Mouse (Mus musculus) limb, embryonic 14.5 days (tissue): ENCODE measurements at regions not wholly inside any gene's neighbourhood (a gene's known extent, or its start where the extent isn't known, plus 50 kb on each side); places are given as distances from the start of the nearest gene placed in this dataset.

Experiments
- ATAC-seq: fragments of 200-750 bp; cut with Nextera tagmentation; 2 replicates; pipeline ENCODE4 v1.8.0; 2017; ENCODE audit warnings: low read depth, moderate number of reproducible peaks, moderate TSS enrichment; ENCODE audit not compliant: low FRiP score
- DNase-seq: peaks from one replicate; pipeline ENCODE4 v3.0.0-alpha.2; 2015; ENCODE audit warnings: low spot score
- H3K27ac ChIP-seq: fragments of 300-500 bp; sonication (generic); replicated peaks from 2 replicates; pipeline ENCODE4 v1.5.1; 2014; ENCODE audit warnings: low read depth, mild to moderate bottlenecking, low read length, moderate library complexity, mixed read lengths
- H3K27me3 ChIP-seq: fragments of 300-500 bp; sonication (generic); 2 replicates; pipeline ENCODE4 v1.6.1; 2014; ENCODE audit warnings: low read length, mixed read lengths; ENCODE audit not compliant: control insufficient read depth, insufficient read depth
- H3K36me3 ChIP-seq: fragments of 300-500 bp; sonication (generic); 2 replicates; pipeline ENCODE4 v1.6.1; 2014; ENCODE audit warnings: mild to moderate bottlenecking, low read length, moderate library complexity, mixed read lengths; ENCODE audit not compliant: control insufficient read depth, insufficient read depth
- H3K4me1 ChIP-seq: fragments of 300-500 bp; sonication (generic); 2 replicates; pipeline ENCODE4 v1.6.1; 2014; ENCODE audit warnings: antibody characterized with exemption, low read length, mixed read lengths; ENCODE audit not compliant: control insufficient read depth, insufficient read depth
- H3K4me2 ChIP-seq: fragments of 300-500 bp; sonication (generic); replicated peaks from 2 replicates; pipeline ENCODE4 v1.6.1; 2014; ENCODE audit warnings: low read depth, mild to moderate bottlenecking, low read length, moderate library complexity; ENCODE audit not compliant: severe bottlenecking
- H3K4me3 ChIP-seq: fragments of 300-500 bp; sonication (generic); replicated peaks from 2 replicates; pipeline ENCODE4 v1.5.1; 2014; ENCODE audit warnings: low read length
- H3K9ac ChIP-seq: fragments of 300-500 bp; sonication (generic); 2 replicates; pipeline ENCODE4 v1.6.1; 2014; ENCODE audit warnings: mild to moderate bottlenecking, low read depth, low read length, moderate library complexity; ENCODE audit not compliant: severe bottlenecking
- H3K9me3 ChIP-seq: fragments of 300-500 bp; sonication (generic); 2 replicates; pipeline ENCODE4 v1.6.1; 2016; ENCODE audit warnings: low read length; ENCODE audit not compliant: control insufficient read depth
- POLR2A ChIP-seq: fragments of 200-500 bp; IDR thresholded peaks from 2 replicates; pipeline ENCODE4 v1.8.0; 2012; ENCODE audit warnings: inconsistent platforms, mild to moderate bottlenecking, moderate library complexity, borderline replicate concordance; ENCODE audit not compliant: insufficient read depth, insufficient read length; ENCODE audit errors: extremely low read depth
- WGBS: fragments of 180-500 bp; shearing (Covaris S2); extraction: QIAGEN DNeasy Blood & Tissue Kit; methylation state at CpG from one replicate; pipeline ENCODE4 v1.1.7; 2014; 5-methylcytosine and 5-hydroxymethylcytosine counted together

DNA sequence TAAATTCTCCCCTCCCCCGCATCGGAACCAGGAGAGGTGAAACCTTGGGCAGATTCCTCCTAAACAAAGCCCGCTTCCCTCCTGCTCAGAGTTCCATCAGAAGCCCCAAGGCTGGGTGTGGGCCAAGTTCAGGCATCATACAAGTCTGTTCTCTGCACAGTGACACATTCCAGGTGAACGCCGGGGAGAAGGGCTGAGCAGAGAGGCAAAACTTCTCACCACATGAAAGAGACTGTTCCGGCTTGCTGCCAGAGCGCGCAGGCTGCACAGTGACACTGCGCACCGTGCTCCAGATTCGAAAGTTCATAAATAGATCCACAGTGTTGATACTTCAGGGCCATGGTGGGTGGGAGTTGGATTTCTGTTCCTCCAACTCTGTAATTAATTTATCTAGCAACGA, 171.1 kb upstream of the Rpl34 start:
- 45% methylated on average over 12 of the region's 12 CpGs for WGBS
- Histone ChIP-seq H3K4me1 (0 out of 2 replicates have a peak, but pooled peaks cover 6% of the 10 kb centered on the region), H3K4me2 (no peak overlapping the region), H3K27me3 (no peaks in the 10 kb centered on the region), H3K9me3 (no peaks in the 10 kb centered on the region), H3K4me3 (no peak overlapping the region), H3K9ac (no peak overlapping the region), H3K27ac (no peak overlapping the region), H3K36me3 (no peaks in the 10 kb centered on the region)
- DNase-seq (no peak), ATAC-seq (no peak; the same call in 1 of the 2 replicates)
- TF ChIP-seq POLR2A: no peak

DNA sequence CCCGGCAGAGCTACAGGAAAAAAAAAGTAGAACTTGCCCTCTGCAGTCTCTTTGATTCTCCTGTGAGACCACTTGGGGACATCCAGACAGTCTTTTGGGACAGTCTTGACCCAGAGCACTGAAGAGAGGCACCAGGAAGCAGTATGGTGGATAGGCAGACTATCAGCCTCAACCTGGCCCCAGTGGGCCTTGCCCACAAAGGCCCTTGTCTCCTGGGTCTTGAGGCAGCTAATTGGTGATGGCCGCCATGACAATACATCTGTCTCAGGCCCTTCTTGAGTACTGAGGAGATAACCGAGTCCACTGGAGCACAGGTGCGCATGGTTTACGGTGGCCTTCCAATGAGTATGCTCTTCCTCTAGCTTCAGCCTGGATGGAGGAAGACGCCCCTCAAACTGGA, 170.6 kb upstream of the Rpl34 start:
- DNase-seq (no peak), ATAC-seq (no peak)
- H3K9ac ChIP-seq: no peak overlapping the region
- H3K4me3 ChIP-seq: no peak overlapping the region
- no peak for TF ChIP-seq POLR2A
- 0 out of 2 replicates have a peak overlapping the region, but pooled peaks have one; percentile 14 for H3K27ac ChIP-seq
- no peaks in the 10 kb centered on the region for H3K9me3 ChIP-seq
- no peaks in the 10 kb centered on the region for H3K36me3 ChIP-seq
- no peaks in the 10 kb centered on the region for H3K27me3 ChIP-seq
- WGBS: 68% methylated on average over 6 of the region's 6 CpGs
- H3K4me2 ChIP-seq: no peak overlapping the region
- H3K4me1 ChIP-seq: 0 out of 2 replicates have a peak, but pooled peaks cover 6% of the 10 kb centered on the region

DNA sequence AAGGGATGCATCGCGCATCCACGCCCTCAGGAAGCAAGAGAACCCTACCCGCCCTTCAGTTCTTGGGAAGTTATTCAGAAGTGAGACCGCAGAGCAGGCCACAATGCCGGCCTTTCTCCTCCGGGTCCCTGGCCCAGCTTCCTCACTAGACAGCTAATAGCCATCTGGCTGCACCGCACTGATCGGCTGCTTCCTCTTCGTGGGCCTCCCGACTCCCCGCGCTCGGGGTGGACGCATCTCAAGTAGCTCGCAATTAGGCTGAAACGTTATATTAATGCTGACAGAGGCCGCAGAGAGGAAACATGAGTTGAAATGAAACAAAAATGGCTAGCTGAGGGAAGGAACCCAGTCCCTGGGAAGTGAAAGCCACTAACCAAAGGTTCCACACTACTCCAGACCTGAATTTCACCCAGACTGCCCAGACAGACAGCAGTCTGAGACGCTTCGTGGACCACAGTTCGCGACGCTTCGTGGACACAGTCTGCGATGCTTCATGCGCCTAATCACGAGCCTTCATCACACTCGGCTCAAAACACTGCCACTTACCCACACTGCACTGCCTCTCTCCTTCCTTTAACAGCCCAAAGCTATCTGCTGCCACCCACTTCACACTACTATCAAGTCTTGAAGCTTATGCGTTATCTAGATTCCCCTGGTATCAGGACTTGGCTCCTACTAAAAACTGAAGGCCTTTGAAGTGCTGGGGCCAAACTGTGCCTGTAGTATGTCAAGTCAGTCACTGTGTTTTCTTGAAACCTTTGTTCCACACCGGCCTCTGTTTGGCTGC, 170.0 kb upstream of the Rpl34 start:
- Histone ChIP-seq H3K4me2 (no peak overlapping the region), H3K4me3 (no peak overlapping the region), H3K36me3 (no peaks in the 10 kb centered on the region), H3K9ac (no peak overlapping the region), H3K27me3 (no peaks in the 10 kb centered on the region), H3K27ac (peak overlapping the region; percentile 14; the same call in 1 of the 2 replicates), H3K4me1 (0 out of 2 replicates have a peak, but pooled peaks cover 6% of the 10 kb centered on the region), H3K9me3 (no peaks in the 10 kb centered on the region)
- DNase-seq (no peak), ATAC-seq (no peak)
- no peak for TF ChIP-seq POLR2A
- 67% methylated on average over 30 of the region's 30 CpGs for WGBS

DNA sequence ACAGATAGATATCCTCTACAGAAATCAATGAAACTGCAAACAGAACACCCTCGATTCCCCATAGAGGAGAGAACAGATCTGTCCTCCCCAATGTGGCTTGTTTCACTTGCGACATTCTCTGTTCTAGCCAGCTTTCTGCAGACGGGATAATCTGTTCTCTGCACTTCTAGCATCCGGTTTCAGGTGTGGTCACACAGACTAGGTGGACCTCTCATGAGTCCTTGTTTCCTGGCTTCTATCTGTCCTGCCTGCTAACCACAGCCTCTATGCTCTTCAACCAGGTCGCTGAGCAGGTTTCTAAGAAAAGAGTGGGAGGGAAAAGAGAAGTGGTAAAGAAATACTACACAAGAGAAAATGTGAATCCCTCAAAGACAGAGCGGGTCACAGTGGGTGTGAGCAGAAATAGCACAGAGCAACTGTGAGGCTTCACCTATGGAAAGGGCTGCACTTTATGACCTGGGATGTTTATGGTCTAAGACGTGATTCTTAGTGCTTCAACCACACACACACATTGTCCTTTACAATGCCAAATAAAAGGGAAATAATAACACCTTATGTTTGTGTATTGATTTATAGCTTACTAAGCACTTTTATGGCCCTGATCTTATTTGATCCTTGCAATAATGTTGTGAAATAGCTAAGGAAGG, 164.1 kb upstream of the Rpl34 start:
- WGBS: 54% methylated on average over 7 of the region's 7 CpGs
- no peak for ATAC-seq

DNA sequence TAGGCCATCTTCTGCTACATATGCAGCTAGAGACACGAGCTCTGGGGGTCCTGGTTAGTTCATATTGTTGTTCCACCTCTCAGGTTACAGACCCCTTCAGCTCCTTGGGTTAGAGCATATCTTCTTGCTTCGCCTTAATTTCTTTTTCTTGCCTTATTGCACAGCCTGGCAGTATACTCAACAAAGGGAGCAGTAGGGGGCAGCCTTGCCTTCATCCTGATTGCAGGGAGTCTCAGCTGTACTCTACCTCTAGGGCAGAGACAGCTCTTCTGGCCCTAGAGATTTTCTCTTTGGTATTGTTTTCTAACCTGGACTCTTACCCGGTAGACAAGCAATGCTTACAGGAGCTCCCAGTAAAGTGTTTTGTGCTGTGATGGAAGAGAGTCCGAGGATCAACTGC, 161.1 kb upstream of the Rpl34 start:
- no peak overlapping the region for H3K4me3 ChIP-seq
- no peaks in the 10 kb centered on the region for H3K9me3 ChIP-seq
- no peaks in the 10 kb centered on the region for H3K36me3 ChIP-seq
- WGBS: 85% methylated on average over 4 of the region's 4 CpGs
- H3K4me2 ChIP-seq: no peak overlapping the region
- H3K27me3 ChIP-seq: no peaks in the 10 kb centered on the region
- no peak for TF ChIP-seq POLR2A
- DNase-seq: no peak
- no peak overlapping the region for H3K9ac ChIP-seq
- H3K4me1 ChIP-seq: no peaks in the 10 kb centered on the region
- H3K27ac ChIP-seq: no peak overlapping the region
- no peak for ATAC-seq

More for the DNA sequence above, 164.1 kb upstream of the Rpl34 start:
- no peak for TF ChIP-seq POLR2A
- Histone ChIP-seq H3K4me1 (no peaks in the 10 kb centered on the region), H3K27ac (no peak overlapping the region), H3K4me2 (no peak overlapping the region), H3K36me3 (no peaks in the 10 kb centered on the region), H3K4me3 (no peak overlapping the region), H3K27me3 (no peaks in the 10 kb centered on the region), H3K9me3 (no peaks in the 10 kb centered on the region), H3K9ac (no peak overlapping the region)
- DNase-seq: no peak
